Mouse (Mus musculus) limb, embryonic 14.5 days (tissue): ENCODE data around the gene Fer. TPM values are rescaled to one million over a fixed set of nuclear protein-coding genes. Genes with fewer than 3 reads are reported as not detected.
A peak's percentile ranks its signal among the peaks of the same experiment; 100 is the strongest.

Experiments used
- ATAC-seq: fragments of 200-750 bp; cut with Nextera tagmentation; 2 replicates; pipeline ENCODE4 v1.8.0; 2017; ENCODE audit warnings: low read depth, moderate number of reproducible peaks, moderate TSS enrichment; ENCODE audit not compliant: low FRiP score
- DNase-seq: peaks from one replicate; pipeline ENCODE4 v3.0.0-alpha.2; 2015; ENCODE audit warnings: low spot score
- H3K27ac ChIP-seq: fragments of 300-500 bp; sonication (generic); replicated peaks from 2 replicates; pipeline ENCODE4 v1.5.1; 2014; ENCODE audit warnings: low read depth, mild to moderate bottlenecking, low read length, moderate library complexity, mixed read lengths
- H3K27me3 ChIP-seq: fragments of 300-500 bp; sonication (generic); 2 replicates; pipeline ENCODE4 v1.6.1; 2014; ENCODE audit warnings: low read length, mixed read lengths; ENCODE audit not compliant: control insufficient read depth, insufficient read depth
- H3K36me3 ChIP-seq: fragments of 300-500 bp; sonication (generic); 2 replicates; pipeline ENCODE4 v1.6.1; 2014; ENCODE audit warnings: mild to moderate bottlenecking, low read length, moderate library complexity, mixed read lengths; ENCODE audit not compliant: control insufficient read depth, insufficient read depth
- H3K4me1 ChIP-seq: fragments of 300-500 bp; sonication (generic); 2 replicates; pipeline ENCODE4 v1.6.1; 2014; ENCODE audit warnings: antibody characterized with exemption, low read length, mixed read lengths; ENCODE audit not compliant: control insufficient read depth, insufficient read depth
- H3K4me2 ChIP-seq: fragments of 300-500 bp; sonication (generic); replicated peaks from 2 replicates; pipeline ENCODE4 v1.6.1; 2014; ENCODE audit warnings: low read depth, mild to moderate bottlenecking, low read length, moderate library complexity; ENCODE audit not compliant: severe bottlenecking
- H3K4me3 ChIP-seq: fragments of 300-500 bp; sonication (generic); replicated peaks from 2 replicates; pipeline ENCODE4 v1.5.1; 2014; ENCODE audit warnings: low read length
- H3K9ac ChIP-seq: fragments of 300-500 bp; sonication (generic); 2 replicates; pipeline ENCODE4 v1.6.1; 2014; ENCODE audit warnings: mild to moderate bottlenecking, low read depth, low read length, moderate library complexity; ENCODE audit not compliant: severe bottlenecking
- H3K9me3 ChIP-seq: fragments of 300-500 bp; sonication (generic); 2 replicates; pipeline ENCODE4 v1.6.1; 2016; ENCODE audit warnings: low read length; ENCODE audit not compliant: control insufficient read depth
- POLR2A ChIP-seq: fragments of 200-500 bp; IDR thresholded peaks from 2 replicates; pipeline ENCODE4 v1.8.0; 2012; ENCODE audit warnings: inconsistent platforms, mild to moderate bottlenecking, moderate library complexity, borderline replicate concordance; ENCODE audit not compliant: insufficient read depth, insufficient read length; ENCODE audit errors: extremely low read depth
- WGBS: fragments of 180-500 bp; shearing (Covaris S2); extraction: QIAGEN DNeasy Blood & Tissue Kit; methylation state at CpG from one replicate; pipeline ENCODE4 v1.1.7; 2014; 5-methylcytosine and 5-hydroxymethylcytosine counted together
- polyA plus RNA-seq, 2 experiments: library from polyadenylated mRNA; depleted of rRNA in 1 of 2; stranded (reverse) in 1 of 2; unstranded in 1 of 2; fragments of >200 nt; fragmentation: Nextera tagmentation in 1 of 2; extraction: Ambion mirVana in 1 of 2; gene quantifications; 2 replicates each; pipeline versions ENCODE4 v1.2.1 to v1.2.3; 2012 to 2014

Gene Fer
- polyA plus RNA-seq, 2 experiments = 11.1 to 34.7 TPM

- H3K27me3 ChIP-seq = no peaks in the 10 kb centered on the region
- no peaks in the 10 kb centered on the region for H3K9me3 ChIP-seq
- WGBS = 78% methylated on average over 2 of the region's 2 CpGs
- H3K4me2 ChIP-seq = no peak overlapping the region
- H3K36me3 ChIP-seq = no peaks in the 10 kb centered on the region
- H3K4me3 ChIP-seq = no peak overlapping the region
- H3K9ac ChIP-seq = no peak overlapping the region
- TF ChIP-seq POLR2A = no peak
- DNase-seq (no peak), ATAC-seq (no peak)
- no peak overlapping the region for H3K27ac ChIP-seq
- no peaks in the 10 kb centered on the region for H3K4me1 ChIP-seq
These were observed 163.6 kb downstream of the Fer start for GRCm38 (mm10) chr17:64026485-64026884.

DNA sequence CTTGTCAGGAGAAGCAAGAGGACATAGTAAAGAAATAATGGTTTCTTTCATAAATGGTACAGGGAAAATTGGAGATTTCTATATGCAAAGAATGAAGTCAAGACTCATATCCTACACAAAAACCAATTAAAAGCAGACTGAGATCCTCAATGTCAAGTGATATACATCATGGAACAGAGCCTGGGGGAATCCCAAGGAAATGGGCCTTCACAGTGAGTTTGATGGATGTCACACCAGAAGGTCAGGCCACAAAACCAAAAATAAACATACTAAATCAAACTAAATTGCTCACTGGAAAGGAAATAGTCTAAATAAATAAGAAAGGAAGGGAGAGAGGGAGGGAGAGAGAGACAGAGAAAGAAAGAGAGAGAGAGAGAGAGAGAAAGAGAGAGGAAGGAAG lies 178.9 kb downstream of the Fer start:
- no peak overlapping the region for H3K9ac ChIP-seq
- H3K9me3 ChIP-seq = no peaks in the 10 kb centered on the region
- no peaks in the 10 kb centered on the region for H3K4me1 ChIP-seq
- 0 out of 2 replicates have a peak, but pooled peaks cover 2% of the 10 kb centered on the region for H3K36me3 ChIP-seq
- no peak overlapping the region for H3K27ac ChIP-seq
- H3K4me3 ChIP-seq = no peak overlapping the region
- H3K27me3 ChIP-seq = no peaks in the 10 kb centered on the region
- DNase-seq (no peak), ATAC-seq (no peak)
- no peak for TF ChIP-seq POLR2A
- H3K4me2 ChIP-seq = no peak overlapping the region

GRCm38 (mm10) chr17:64045326-64045725 lies 182.5 kb downstream of the Fer start:
- TF ChIP-seq POLR2A = no peak
- Histone ChIP-seq H3K4me1 (no peaks in the 10 kb centered on the region), H3K9me3 (no peaks in the 10 kb centered on the region), H3K4me2 (no peak overlapping the region), H3K36me3 (no peaks in the 10 kb centered on the region), H3K9ac (no peak overlapping the region), H3K27me3 (no peaks in the 10 kb centered on the region), H3K27ac (no peak overlapping the region), H3K4me3 (no peak overlapping the region)
- ATAC-seq = peak; percentile 76; the same call in 1 of the 2 replicates
- peak; percentile 24 for DNase-seq
- WGBS = 71% methylated on average over 7 of the region's 7 CpGs

- H3K27me3 ChIP-seq = no peaks in the 10 kb centered on the region
- ATAC-seq (no peak), DNase-seq (no peak)
- H3K4me1 ChIP-seq = no peaks in the 10 kb centered on the region
- no peak for TF ChIP-seq POLR2A
- 91% methylated on average over 3 of the region's 3 CpGs for WGBS
- H3K4me2 ChIP-seq = no peak overlapping the region
- no peaks in the 10 kb centered on the region for H3K36me3 ChIP-seq
- no peak overlapping the region for H3K9ac ChIP-seq
- H3K9me3 ChIP-seq = no peaks in the 10 kb centered on the region
- no peak overlapping the region for H3K27ac ChIP-seq
- H3K4me3 ChIP-seq = no peak overlapping the region
These were observed 183.7 kb downstream of the Fer start for GRCm38 (mm10) chr17:64046557-64046956.

DNA sequence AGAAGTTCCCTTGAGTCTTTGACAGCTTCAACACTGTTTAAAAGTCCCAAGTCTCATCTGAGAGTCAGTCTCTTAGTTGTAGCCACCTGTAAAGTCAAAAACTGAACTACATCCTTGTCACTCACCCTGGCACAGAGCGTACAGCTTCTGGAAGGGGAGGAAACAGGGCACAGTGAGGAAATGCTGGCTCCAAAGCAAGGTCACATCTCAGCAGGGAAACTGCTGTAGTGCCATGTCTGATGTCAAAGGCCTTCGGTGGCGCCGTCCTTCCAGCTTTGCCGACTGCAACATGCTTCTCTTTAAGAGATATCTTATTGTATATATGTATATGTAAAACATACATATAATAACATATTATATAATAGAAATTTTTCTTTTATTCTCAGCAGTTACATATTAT lies 188.0 kb downstream of the Fer start:
- Histone ChIP-seq H3K36me3 (no peaks in the 10 kb centered on the region), H3K4me2 (no peak overlapping the region), H3K4me1 (no peaks in the 10 kb centered on the region), H3K27me3 (no peaks in the 10 kb centered on the region), H3K4me3 (no peak overlapping the region), H3K27ac (no peak overlapping the region), H3K9me3 (no peaks in the 10 kb centered on the region), H3K9ac (no peak overlapping the region)
- WGBS = 89% methylated on average over 5 of the region's 5 CpGs
- DNase-seq = no peak
- no peak for ATAC-seq
- TF ChIP-seq POLR2A = no peak

DNA sequence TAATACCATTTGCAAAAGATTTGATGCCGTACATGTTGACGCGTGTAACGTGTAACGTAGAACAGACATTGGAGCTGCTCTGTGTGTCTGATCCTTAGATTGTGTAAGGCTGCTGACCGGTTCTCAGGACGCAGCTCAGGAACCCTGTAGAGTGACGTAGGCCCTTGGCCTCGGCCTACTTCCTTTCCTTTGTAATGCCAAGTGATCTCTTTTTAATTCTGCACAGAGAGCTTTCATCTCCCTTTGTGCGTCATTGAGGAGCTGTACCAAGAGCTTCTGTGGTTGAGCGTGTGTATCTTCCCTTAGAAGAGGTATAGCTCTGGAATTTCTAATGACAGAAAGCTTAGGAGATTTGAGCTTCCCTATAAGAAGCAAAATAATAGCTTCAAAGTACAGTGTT lies 190.8 kb downstream of the Fer start:
- H3K4me3 ChIP-seq = no peak overlapping the region

More for the DNA sequence above, 190.8 kb downstream of the Fer start:
- no peaks in the 10 kb centered on the region for H3K27me3 ChIP-seq
- H3K4me1 ChIP-seq = no peaks in the 10 kb centered on the region
- H3K27ac ChIP-seq = no peak overlapping the region
- no peaks in the 10 kb centered on the region for H3K36me3 ChIP-seq
- DNase-seq (no peak), ATAC-seq (no peak)
- H3K9ac ChIP-seq = no peak overlapping the region
- no peak overlapping the region for H3K4me2 ChIP-seq
- no peak for TF ChIP-seq POLR2A
- no peaks in the 10 kb centered on the region for H3K9me3 ChIP-seq
- 89% methylated on average over 11 of the region's 11 CpGs for WGBS
